Mouse (Mus musculus) kidney, embryonic 15.5 days (tissue): ENCODE measurements around the gene Tspan13. TPM values are rescaled to one million over a fixed set of nuclear protein-coding genes. Genes with fewer than 3 reads are reported as not detected.

Experiments used
- ATAC-seq: fragments of 200-750 bp; cut with Nextera tagmentation; replicated peaks from 2 replicates; pipeline ENCODE4 v1.8.0; 2017; ENCODE audit warnings: moderate TSS enrichment; ENCODE audit not compliant: low FRiP score
- H3K27ac ChIP-seq: fragments of 300-500 bp; sonication (generic); 2 replicates; pipeline ENCODE4 v1.5.1; 2015; ENCODE audit warnings: mild to moderate bottlenecking, inconsistent platforms
- H3K27me3 ChIP-seq: fragments of 300-500 bp; sonication (generic); 2 replicates; pipeline ENCODE4 v1.6.1; 2015; ENCODE audit warnings: inconsistent platforms
- H3K36me3 ChIP-seq: fragments of 300-500 bp; sonication (generic); 2 replicates; pipeline ENCODE4 v1.6.1; 2015; ENCODE audit warnings: inconsistent platforms
- H3K4me1 ChIP-seq: fragments of 300-500 bp; sonication (generic); 2 replicates; pipeline ENCODE4 v1.6.1; 2015; ENCODE audit warnings: inconsistent platforms
- H3K4me2 ChIP-seq: fragments of 300-500 bp; sonication (generic); 2 replicates; pipeline ENCODE4 v1.6.1; 2015; ENCODE audit warnings: moderate library complexity, mild to moderate bottlenecking, inconsistent platforms
- H3K4me3 ChIP-seq: fragments of 300-500 bp; sonication (generic); replicated peaks from 2 replicates; pipeline ENCODE4 v1.5.1; 2015; ENCODE audit warnings: mild to moderate bottlenecking, inconsistent platforms
- H3K9ac ChIP-seq: fragments of 300-500 bp; sonication (generic); 2 replicates; pipeline ENCODE4 v1.6.1; 2015; ENCODE audit warnings: mild to moderate bottlenecking, inconsistent platforms
- H3K9me3 ChIP-seq: fragments of 300-500 bp; sonication (generic); replicated peaks from 2 replicates; pipeline ENCODE4 v1.6.1; 2016; ENCODE audit warnings: inconsistent platforms
- WGBS: fragments of 180-500 bp; shearing (Covaris S2); methylation state at CpG from one replicate; pipeline ENCODE4 v1.1.7; 2015; ENCODE audit warnings: mixed read lengths; 5-methylcytosine and 5-hydroxymethylcytosine counted together
- polyA plus RNA-seq: library from polyadenylated mRNA; unstranded; fragments of >200 nt; fragmentation: Nextera tagmentation; extraction: Ambion mirVana; gene quantifications from 2 replicates; pipeline ENCODE4 v1.2.1, GENCODE M21; 2015

Gene Tspan13
- polyA plus RNA-seq, 1 experiment from 2014 or later, result 110 TPM

- Histone ChIP-seq H3K9ac (no peak overlapping the region), H3K27ac (no peak overlapping the region), H3K9me3 (no peaks in the 10 kb centered on the region), H3K27me3 (no peaks in the 10 kb centered on the region), H3K36me3 (no peaks in the 10 kb centered on the region), H3K4me1 (peaks cover 27% of the 10 kb centered on the region), H3K4me2 (no peak overlapping the region), H3K4me3 (no peak overlapping the region)
- no peak for ATAC-seq
- 70% methylated on average over 4 of the region's 4 CpGs for WGBS
These were observed 37.6 kb downstream of the Tspan13 start for GRCm38 (mm10) chr12:36004714-36005113.

GRCm38 (mm10) chr12:35995799-35996198, 46.5 kb downstream of the Tspan13 start:
- ATAC-seq, result no peak

GRCm38 (mm10) chr12:35994098-35994497, 48.2 kb downstream of the Tspan13 start:
- H3K9ac ChIP-seq, result no peak overlapping the region
- no peak overlapping the region for H3K4me2 ChIP-seq
- no peak overlapping the region for H3K4me3 ChIP-seq
- peaks cover 20% of the 10 kb centered on the region for H3K4me1 ChIP-seq
- H3K36me3 ChIP-seq, result no peaks in the 10 kb centered on the region
- no peaks in the 10 kb centered on the region for H3K27me3 ChIP-seq
- H3K9me3 ChIP-seq, result no peaks in the 10 kb centered on the region
- no peak overlapping the region for H3K27ac ChIP-seq
- no peak for ATAC-seq

More at GRCm38 (mm10) chr12:35995799-35996198, 46.5 kb downstream of the Tspan13 start:
- Histone ChIP-seq H3K4me3 (no peak overlapping the region), H3K27ac (no peak overlapping the region), H3K36me3 (no peaks in the 10 kb centered on the region), H3K9me3 (no peaks in the 10 kb centered on the region), H3K9ac (no peak overlapping the region), H3K4me1 (peaks cover 20% of the 10 kb centered on the region), H3K27me3 (no peaks in the 10 kb centered on the region), H3K4me2 (no peak overlapping the region)
- 42% methylated on average over 5 of the region's 5 CpGs for WGBS

- H3K9ac ChIP-seq, result no peak overlapping the region
- no peaks in the 10 kb centered on the region for H3K36me3 ChIP-seq
- no peak overlapping the region for H3K4me2 ChIP-seq
- ATAC-seq, result no peak
- 65% methylated on average over 3 of the region's 3 CpGs for WGBS
- no peak overlapping the region for H3K4me3 ChIP-seq
- H3K27ac ChIP-seq, result no peak overlapping the region
- no peaks in the 10 kb centered on the region for H3K9me3 ChIP-seq
- H3K27me3 ChIP-seq, result no peaks in the 10 kb centered on the region
- peaks cover 20% of the 10 kb centered on the region for H3K4me1 ChIP-seq
These were observed 48.7 kb downstream of the Tspan13 start for GRCm38 (mm10) chr12:35993583-35993982.

GRCm38 (mm10) chr12:35992711-35993110, 49.6 kb downstream of the Tspan13 start, which contains the start of gene Agr2:
Gene Agr2, plus strand, starts transcription at chr12:35992907.
- Histone ChIP-seq H3K4me2 (peak within 1 kb of the TSS; percentile 31), H3K9me3 (no peaks in the 10 kb centered on the region), H3K4me3 (no peak within 1 kb of the TSS), H3K27me3 (no peaks in the 10 kb centered on the region), H3K36me3 (no peaks in the 10 kb centered on the region), H3K4me1 (peaks cover 15% of the 10 kb centered on the region), H3K27ac (no peak within 1 kb of the TSS), H3K9ac (no peak within 1 kb of the TSS)
- 49% methylated on average over 9 of the region's 9 CpGs for WGBS
- peak; percentile 40 for ATAC-seq

- H3K4me1 ChIP-seq, result peaks cover 7% of the 10 kb centered on the region
- ATAC-seq, result no peak
- no peak overlapping the region for H3K27ac ChIP-seq
- no peak overlapping the region for H3K9ac ChIP-seq
- H3K36me3 ChIP-seq, result no peaks in the 10 kb centered on the region
- 89% methylated on average over 5 of the region's 5 CpGs for WGBS
- no peaks in the 10 kb centered on the region for H3K27me3 ChIP-seq
- H3K4me3 ChIP-seq, result no peak overlapping the region
- H3K9me3 ChIP-seq, result no peaks in the 10 kb centered on the region
- H3K4me2 ChIP-seq, result no peak overlapping the region
These were observed 57.6 kb downstream of the Tspan13 start for GRCm38 (mm10) chr12:35984743-35985142.

- H3K9me3 ChIP-seq, result no peaks in the 10 kb centered on the region
- WGBS, result 93% methylated on average over 9 of the region's 9 CpGs
- H3K36me3 ChIP-seq, result no peaks in the 10 kb centered on the region
- H3K27ac ChIP-seq, result no peak overlapping the region
- H3K4me3 ChIP-seq, result no peak overlapping the region
- H3K4me1 ChIP-seq, result peaks cover 7% of the 10 kb centered on the region
- H3K27me3 ChIP-seq, result no peaks in the 10 kb centered on the region
- ATAC-seq, result no peak
- no peak overlapping the region for H3K4me2 ChIP-seq
- no peak overlapping the region for H3K9ac ChIP-seq
These were observed 58.8 kb downstream of the Tspan13 start for GRCm38 (mm10) chr12:35983472-35983871.

- peaks cover 7% of the 10 kb centered on the region for H3K4me1 ChIP-seq
- H3K4me2 ChIP-seq, result no peak overlapping the region
- no peaks in the 10 kb centered on the region for H3K9me3 ChIP-seq
- 0 out of 2 replicates have a peak overlapping the region, but pooled peaks have one; percentile 41 for H3K27ac ChIP-seq
- no peak overlapping the region for H3K4me3 ChIP-seq
- H3K27me3 ChIP-seq, result no peaks in the 10 kb centered on the region
- no peak overlapping the region for H3K9ac ChIP-seq
- no peaks in the 10 kb centered on the region for H3K36me3 ChIP-seq
- WGBS, result 42% methylated on average over 6 of the region's 6 CpGs
- ATAC-seq, result peak; percentile 96
These were observed 60.5 kb downstream of the Tspan13 start for GRCm38 (mm10) chr12:35981732-35982360.

GRCm38 (mm10) chr12:35979625-35980024, 62.7 kb downstream of the Tspan13 start:
- Histone ChIP-seq H3K9ac (no peak overlapping the region), H3K27ac (no peak overlapping the region), H3K9me3 (no peaks in the 10 kb centered on the region), H3K36me3 (no peaks in the 10 kb centered on the region), H3K4me2 (no peak overlapping the region), H3K27me3 (no peaks in the 10 kb centered on the region), H3K4me3 (no peak overlapping the region), H3K4me1 (peaks cover 7% of the 10 kb centered on the region)
- WGBS, result 82% methylated on average over 5 of the region's 5 CpGs
- ATAC-seq, result no peak

GRCm38 (mm10) chr12:35977633-35978246, 64.6 kb downstream of the Tspan13 start:
- H3K4me3 ChIP-seq, result no peak overlapping the region
- no peaks in the 10 kb centered on the region for H3K27me3 ChIP-seq
- H3K36me3 ChIP-seq, result no peaks in the 10 kb centered on the region
- ATAC-seq, result no peak
- WGBS, result 35% methylated on average over 6 of the region's 6 CpGs
- no peak overlapping the region for H3K9ac ChIP-seq
- H3K27ac ChIP-seq, result no peak overlapping the region
- peaks cover 7% of the 10 kb centered on the region for H3K4me1 ChIP-seq
- H3K4me2 ChIP-seq, result no peak overlapping the region
- no peaks in the 10 kb centered on the region for H3K9me3 ChIP-seq

GRCm38 (mm10) chr12:35975898-35976297, 66.4 kb downstream of the Tspan13 start:
- Histone ChIP-seq H3K4me3 (no peak overlapping the region), H3K27ac (no peak overlapping the region), H3K4me2 (no peak overlapping the region), H3K9ac (no peak overlapping the region), H3K9me3 (no peaks in the 10 kb centered on the region; the same call in 1 of the 2 replicates), H3K27me3 (no peaks in the 10 kb centered on the region), H3K36me3 (no peaks in the 10 kb centered on the region), H3K4me1 (no peaks in the 10 kb centered on the region)
- no peak for ATAC-seq
- 84% methylated on average over 3 of the region's 3 CpGs for WGBS

- no peak overlapping the region for H3K9ac ChIP-seq
- WGBS, result 48% methylated on average over 7 of the region's 7 CpGs
- ATAC-seq, result no peak
- H3K27me3 ChIP-seq, result no peaks in the 10 kb centered on the region
- no peaks in the 10 kb centered on the region; the same call in 1 of the 2 replicates for H3K9me3 ChIP-seq
- H3K4me3 ChIP-seq, result no peak overlapping the region
- H3K4me2 ChIP-seq, result no peak overlapping the region
- no peaks in the 10 kb centered on the region for H3K36me3 ChIP-seq
- no peaks in the 10 kb centered on the region for H3K4me1 ChIP-seq
- no peak overlapping the region for H3K27ac ChIP-seq
These were observed 75.5 kb downstream of the Tspan13 start for GRCm38 (mm10) chr12:35966768-35967141.
